Mouse (Mus musculus): ENCODE results near the gene Zfp991. TPM values are rescaled to one million over a fixed set of nuclear protein-coding genes. Genes with fewer than 3 reads are reported as not detected.
"Not testable (repeated sequence)": the region's sequence is repeated elsewhere in the genome, so short reads cannot be mapped to it uniquely, and the experiment has no call there.

The Zfp991 gene
- polyA plus RNA-seq, 1 experiment from 2014 or later = 6.6 TPM

GRCm38 (mm10) chr4:147128152-147128551 lies 3.7 kb upstream of the Zfp991 start:
- not testable (repeated sequence) for H3K4me1 ChIP-seq; H3K4me3 ChIP-seq (replicated peaks); H3K4me2 ChIP-seq; H3K27ac ChIP-seq; H3K27me3 ChIP-seq (replicated peaks); H3K9me3 ChIP-seq; ATAC-seq (ENCODE audit: insufficient read depth, low FRiP score, low read depth); H3K36me3 ChIP-seq; H3K9ac ChIP-seq

DNA sequence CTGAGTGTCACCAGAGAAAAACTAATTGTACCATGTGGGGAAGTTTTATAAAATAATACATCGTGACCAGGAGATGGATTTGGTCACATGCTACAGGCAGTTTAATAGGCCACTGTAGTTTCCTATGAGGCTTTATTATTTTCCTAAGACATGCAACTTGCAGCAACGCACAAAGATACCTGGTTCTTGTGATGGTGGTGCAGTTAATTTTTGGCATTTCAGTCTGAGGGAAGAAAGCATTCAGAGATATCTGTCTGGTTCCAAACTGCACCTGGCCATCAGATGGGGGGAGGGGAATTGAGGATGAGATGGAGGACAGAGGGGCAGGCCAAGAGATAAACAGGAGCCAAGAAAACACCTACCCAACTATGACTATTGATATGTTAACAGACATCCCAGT lies 1.8 kb downstream of the Zfp991 start:
- H3K4me3 ChIP-seq (replicated peaks); H3K9ac ChIP-seq; ATAC-seq (ENCODE audit: insufficient read depth, low FRiP score, low read depth); H3K27ac ChIP-seq; H3K9me3 ChIP-seq; H3K4me1 ChIP-seq; H3K4me2 ChIP-seq; H3K36me3 ChIP-seq; H3K27me3 ChIP-seq (replicated peaks): not testable (repeated sequence)
- 55% methylated on average over 2 of the region's 2 CpGs for WGBS

DNA sequence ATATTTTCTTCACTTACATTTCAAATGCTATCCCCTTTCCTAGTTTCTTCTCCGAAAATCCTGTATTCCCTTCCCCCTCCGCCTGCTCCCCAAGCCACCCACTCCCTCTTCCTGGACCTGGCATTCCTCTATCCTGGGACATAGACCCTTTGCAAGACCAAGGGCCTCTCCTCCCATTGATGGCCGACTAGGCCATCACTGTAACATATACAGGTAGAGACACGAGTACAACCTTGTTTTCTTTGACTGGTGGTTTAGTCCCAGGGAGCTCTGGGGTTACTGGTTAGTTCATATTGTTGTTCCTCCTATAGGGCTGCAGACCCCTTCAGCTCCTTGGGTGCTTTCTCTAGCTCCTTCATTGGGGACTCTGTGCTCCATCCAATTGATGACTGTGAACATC lies 9.9 kb downstream of the Zfp991 start:
- not testable (repeated sequence) for H3K27ac ChIP-seq; H3K4me3 ChIP-seq (replicated peaks); H3K9ac ChIP-seq; H3K27me3 ChIP-seq (replicated peaks); H3K36me3 ChIP-seq; ATAC-seq (ENCODE audit: insufficient read depth, low FRiP score, low read depth); H3K9me3 ChIP-seq; H3K4me2 ChIP-seq; H3K4me1 ChIP-seq
- WGBS = 72% methylated on average over 4 of the region's 4 CpGs

GRCm38 (mm10) chr4:147165282-147165681 lies 33.4 kb downstream of the Zfp991 start:
- H3K9me3 ChIP-seq; H3K36me3 ChIP-seq; H3K4me3 ChIP-seq (replicated peaks); H3K4me2 ChIP-seq; ATAC-seq (ENCODE audit: insufficient read depth, low FRiP score, low read depth); H3K9ac ChIP-seq; H3K27ac ChIP-seq; H3K27me3 ChIP-seq (replicated peaks); H3K4me1 ChIP-seq: not testable (repeated sequence)
- 92% methylated on average over 2 of the region's 2 CpGs for WGBS

DNA sequence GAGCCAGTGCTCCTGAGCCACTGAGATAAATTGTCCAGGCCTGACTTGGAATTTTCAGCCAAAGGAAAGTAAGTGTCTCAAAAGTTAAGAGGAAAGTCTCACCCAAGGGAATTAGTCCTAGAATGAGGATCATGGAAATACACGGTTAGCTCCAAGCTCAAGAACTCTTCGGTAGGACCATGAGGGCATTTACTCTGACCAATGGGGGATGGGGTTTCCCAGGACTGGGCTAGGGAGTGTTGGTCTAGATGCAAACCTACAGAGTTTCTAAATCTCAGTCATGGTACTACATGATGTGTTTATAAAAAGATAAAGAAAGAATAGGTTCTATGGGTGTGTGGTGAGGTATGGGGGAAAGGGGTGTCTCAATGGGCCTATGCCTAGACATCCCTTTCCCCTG lies 38.7 kb downstream of the Zfp991 start:
- H3K4me3 ChIP-seq (replicated peaks); H3K4me1 ChIP-seq; H3K4me2 ChIP-seq; H3K9ac ChIP-seq; H3K27me3 ChIP-seq (replicated peaks); H3K27ac ChIP-seq; H3K9me3 ChIP-seq; H3K36me3 ChIP-seq: not testable (repeated sequence)
- WGBS = 95% methylated on average over 2 of the region's 2 CpGs
- 0 out of 2 replicates have a peak, but pooled peaks have one; percentile 14 for ATAC-seq (ENCODE audit: insufficient read depth, low FRiP score, low read depth)

- not testable (repeated sequence) for H3K9me3 ChIP-seq; H3K27me3 ChIP-seq (replicated peaks); H3K9ac ChIP-seq; H3K4me1 ChIP-seq; H3K36me3 ChIP-seq; ATAC-seq (ENCODE audit: insufficient read depth, low FRiP score, low read depth); H3K4me3 ChIP-seq (replicated peaks); H3K4me2 ChIP-seq; H3K27ac ChIP-seq
- 85% methylated on average over 1 of the region's 4 CpGs for WGBS
These were observed 39.7 kb downstream of the Zfp991 start for GRCm38 (mm10) chr4:147171557-147171956.

GRCm38 (mm10) chr4:147176279-147176880 lies 44.5 kb downstream of the Zfp991 start:
- WGBS = 89% methylated on average over 11 of the region's 12 CpGs
- peak; percentile 43; the same call in 1 of the 2 replicates for ATAC-seq (ENCODE audit: insufficient read depth, low FRiP score, low read depth)
- not testable (repeated sequence) for H3K4me1 ChIP-seq; H3K27me3 ChIP-seq (replicated peaks); H3K9me3 ChIP-seq; H3K4me2 ChIP-seq; H3K4me3 ChIP-seq (replicated peaks); H3K27ac ChIP-seq; H3K9ac ChIP-seq; H3K36me3 ChIP-seq

DNA sequence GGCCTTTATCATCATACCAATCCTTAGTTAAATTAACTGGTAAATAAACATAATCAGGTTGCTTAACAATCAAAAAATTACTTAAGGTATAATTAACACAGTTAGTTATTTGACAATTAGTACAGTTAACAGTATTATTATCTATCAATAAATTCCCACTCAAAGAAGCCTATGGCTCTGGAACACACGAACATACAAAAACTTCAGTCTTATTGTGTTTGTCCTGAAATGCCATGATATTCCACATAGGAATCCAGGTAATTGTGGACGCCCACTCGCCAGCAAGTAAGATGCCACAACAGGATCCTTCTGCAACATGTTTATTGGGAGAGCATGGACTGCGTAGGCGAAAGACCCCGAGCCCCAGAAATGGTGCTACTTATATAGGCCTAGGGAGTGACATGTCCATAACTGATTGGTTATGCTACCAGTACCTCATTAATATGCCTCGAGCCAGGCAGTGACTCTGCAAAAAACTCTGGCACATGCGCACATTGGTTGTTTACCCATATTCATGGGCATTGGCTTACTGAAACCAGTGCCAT lies 49.4 kb downstream of the Zfp991 start:
- not testable (repeated sequence) for H3K27me3 ChIP-seq (replicated peaks); H3K27ac ChIP-seq; H3K9me3 ChIP-seq; H3K9ac ChIP-seq; H3K4me3 ChIP-seq (replicated peaks); H3K4me2 ChIP-seq; H3K36me3 ChIP-seq; ATAC-seq (ENCODE audit: insufficient read depth, low FRiP score, low read depth); H3K4me1 ChIP-seq
- WGBS = 85% methylated on average over 8 of the region's 8 CpGs

- not testable (repeated sequence) for H3K4me1 ChIP-seq; H3K9ac ChIP-seq; H3K27me3 ChIP-seq (replicated peaks); H3K27ac ChIP-seq; H3K36me3 ChIP-seq; H3K9me3 ChIP-seq; H3K4me2 ChIP-seq; H3K4me3 ChIP-seq (replicated peaks)
- WGBS = no CpG with 5 or more reads among the region's 13 CpGs
- peak; percentile 48; the same call in 1 of the 2 replicates for ATAC-seq (ENCODE audit: insufficient read depth, low FRiP score, low read depth)
These were observed 50.3 kb downstream of the Zfp991 start for GRCm38 (mm10) chr4:147181969-147182705.

GRCm38 (mm10) chr4:147186824-147187223 lies 55.0 kb downstream of the Zfp991 start:
- peak; percentile 45; the same call in 1 of the 2 replicates for ATAC-seq (ENCODE audit: insufficient read depth, low FRiP score, low read depth)
- H3K36me3 ChIP-seq; H3K4me2 ChIP-seq; H3K4me3 ChIP-seq (replicated peaks); H3K9me3 ChIP-seq; H3K27ac ChIP-seq; H3K4me1 ChIP-seq; H3K27me3 ChIP-seq (replicated peaks); H3K9ac ChIP-seq: not testable (repeated sequence)
- 80% methylated on average over 1 of the region's 1 CpGs for WGBS

- not testable (repeated sequence) for H3K9ac ChIP-seq; H3K4me3 ChIP-seq (replicated peaks); H3K27ac ChIP-seq; H3K36me3 ChIP-seq; H3K27me3 ChIP-seq (replicated peaks); H3K4me1 ChIP-seq; H3K9me3 ChIP-seq; H3K4me2 ChIP-seq
- 60% methylated on average over 70 of the region's 71 CpGs for WGBS
- peak; percentile 74; the same call in 1 of the 2 replicates for ATAC-seq (ENCODE audit: insufficient read depth, low FRiP score, low read depth)
These were observed 55.6 kb downstream of the Zfp991 start for GRCm38 (mm10) chr4:147187283-147187965.

- not testable (repeated sequence) for ATAC-seq (ENCODE audit: insufficient read depth, low FRiP score, low read depth); H3K9me3 ChIP-seq; H3K9ac ChIP-seq; H3K4me1 ChIP-seq; H3K27ac ChIP-seq; H3K27me3 ChIP-seq (replicated peaks); H3K36me3 ChIP-seq; H3K4me3 ChIP-seq (replicated peaks); H3K4me2 ChIP-seq
- WGBS = 82% methylated on average over 7 of the region's 9 CpGs
These were observed 63.3 kb downstream of the Zfp991 start for GRCm38 (mm10) chr4:147195186-147195585.

Data from stomach, embryonic 15.5 days (tissue).